Mouse (Mus musculus) brain, embryonic 14.5 days (tissue): ENCODE measurements at regions not wholly inside any gene's neighbourhood (a gene's known extent, or its start where the extent isn't known, plus 50 kb on each side); places are given as distances from the start of the nearest gene placed in this dataset.

Experiments
- CTCF ChIP-seq: fragments of 200-500 bp; IDR thresholded peaks from 2 replicates; pipeline ENCODE4 v1.5.1; 2012; ENCODE audit warnings: inconsistent platforms, mild to moderate bottlenecking, moderate library complexity, borderline replicate concordance; ENCODE audit not compliant: insufficient read depth, insufficient read length; ENCODE audit errors: extremely low read depth
- POLR2A ChIP-seq: fragments of 200-500 bp; IDR thresholded peaks from 2 replicates; pipeline ENCODE4 v1.6.1; 2012; ENCODE audit warnings: mild to moderate bottlenecking, inconsistent platforms, borderline replicate concordance; ENCODE audit not compliant: poor library complexity, insufficient read depth, insufficient read length, severe bottlenecking; ENCODE audit errors: extremely low read depth

- TF ChIP-seq CTCF = no peak
- TF ChIP-seq POLR2A = no peak
Measured at GRCm38 (mm10) chr13:83932761-83933160, 289.3 kb upstream of the Tmem161b start.
